Mouse (Mus musculus): ENCODE measurements around the gene Vmn1r1. TPM values are rescaled to one million over a fixed set of nuclear protein-coding genes. Genes with fewer than 3 reads are reported as not detected.

The Vmn1r1 gene
- polyA plus RNA-seq, 1 experiment from 2014 or later, result not detected

DNA sequence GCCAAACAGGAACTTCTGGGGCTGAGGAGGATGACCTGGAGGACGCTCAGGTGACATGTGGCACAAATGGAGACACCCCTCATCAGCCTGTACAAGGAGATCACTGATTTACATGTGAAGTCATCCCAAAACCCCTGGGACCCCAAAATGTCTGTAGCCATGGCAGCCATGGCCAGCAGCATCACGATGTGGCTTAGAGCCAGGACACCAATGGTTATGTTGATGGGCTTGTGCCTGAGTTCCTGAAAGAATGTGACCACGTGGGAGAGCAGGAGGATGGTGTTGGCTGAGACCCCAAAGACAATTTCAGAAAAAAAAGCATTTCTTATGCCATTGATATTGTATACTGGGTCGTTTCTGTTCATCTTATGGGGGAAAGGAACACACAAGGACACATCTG lies 6.6 kb downstream of the Vmn1r1 start:
- ATAC-seq (replicated peaks), result no peak
- 67% methylated on average over 4 of the region's 4 CpGs for WGBS
- no peak overlapping the region for H3K27ac ChIP-seq (replicated peaks)

DNA sequence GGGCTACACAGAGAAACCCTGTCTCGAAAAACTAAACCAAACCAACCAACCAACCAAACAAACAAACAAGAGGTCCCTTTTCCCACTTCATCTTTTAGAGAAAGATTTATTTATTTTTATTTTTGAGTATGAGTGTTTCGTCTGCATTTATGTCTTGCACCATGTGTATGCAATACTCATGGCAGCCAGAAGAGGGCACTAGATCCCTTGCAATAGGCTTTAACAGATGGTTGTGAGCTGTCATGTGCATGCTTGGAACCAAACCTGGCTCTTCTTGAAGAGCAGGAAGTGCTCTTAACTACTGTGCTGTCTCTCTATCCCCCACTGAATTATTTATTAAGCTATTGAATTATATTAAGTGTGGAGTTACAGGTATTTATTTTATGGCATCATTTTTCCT lies 14.3 kb downstream of the Vmn1r1 start:
- Histone ChIP-seq H3K27ac (replicated peaks) (no peak overlapping the region), H3K4me2 (replicated peaks) (no peak overlapping the region), H3K9me3 (no peaks in the 10 kb centered on the region), H3K36me3 (no peaks in the 10 kb centered on the region), H3K9ac (replicated peaks) (no peak overlapping the region), H3K27me3 (no peaks in the 10 kb centered on the region), H3K4me1 (no peaks in the 10 kb centered on the region), H3K4me3 (no peak overlapping the region)
- 80% methylated on average over 2 of the region's 2 CpGs for WGBS
- no peak for ATAC-seq (replicated peaks)

More for the DNA sequence above, 6.6 kb downstream of the Vmn1r1 start:
- Histone ChIP-seq H3K9ac (replicated peaks) (no peak overlapping the region), H3K4me3 (no peak overlapping the region), H3K4me2 (replicated peaks) (no peak overlapping the region), H3K36me3 (no peaks in the 10 kb centered on the region), H3K27me3 (no peaks in the 10 kb centered on the region), H3K9me3 (no peaks in the 10 kb centered on the region), H3K4me1 (no peaks in the 10 kb centered on the region)

DNA sequence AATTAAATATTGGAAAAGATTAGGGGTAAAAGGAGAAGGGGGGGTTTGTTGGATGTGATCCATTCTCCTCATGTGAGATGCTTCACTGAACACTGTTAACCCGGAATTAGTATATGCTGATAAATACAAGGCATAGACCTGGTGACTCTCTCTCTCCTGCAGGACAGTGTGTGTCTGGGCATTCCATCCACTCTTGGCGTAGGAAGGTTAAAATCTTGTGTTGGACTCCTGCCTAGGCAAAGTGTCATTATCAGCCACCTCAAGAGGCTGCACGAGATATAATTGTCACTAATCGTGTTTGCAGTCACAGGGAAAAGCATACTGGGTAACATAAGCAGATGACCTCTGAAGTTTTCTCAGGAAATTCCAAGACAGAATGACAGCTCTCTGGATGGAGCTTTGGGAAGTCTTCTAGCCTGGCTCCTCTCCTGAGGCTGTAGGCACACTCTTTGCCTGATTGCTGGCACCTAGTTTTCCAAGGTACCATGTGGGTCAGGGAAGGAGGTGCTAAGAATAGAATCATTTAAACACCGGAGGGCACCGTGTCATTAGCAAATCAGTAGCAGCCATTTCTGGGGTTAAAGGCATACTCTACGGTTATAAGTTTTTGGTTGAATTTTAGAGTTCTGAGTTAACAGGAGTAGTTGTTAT lies 15.3 kb downstream of the Vmn1r1 start:
- Histone ChIP-seq H3K36me3 (no peaks in the 10 kb centered on the region), H3K27me3 (no peaks in the 10 kb centered on the region), H3K4me2 (replicated peaks) (no peak overlapping the region), H3K4me1 (no peaks in the 10 kb centered on the region), H3K9ac (replicated peaks) (no peak overlapping the region), H3K27ac (replicated peaks) (no peak overlapping the region), H3K4me3 (no peak overlapping the region), H3K9me3 (no peaks in the 10 kb centered on the region)
- 67% methylated on average over 7 of the region's 7 CpGs for WGBS
- ATAC-seq (replicated peaks), result no peak

DNA sequence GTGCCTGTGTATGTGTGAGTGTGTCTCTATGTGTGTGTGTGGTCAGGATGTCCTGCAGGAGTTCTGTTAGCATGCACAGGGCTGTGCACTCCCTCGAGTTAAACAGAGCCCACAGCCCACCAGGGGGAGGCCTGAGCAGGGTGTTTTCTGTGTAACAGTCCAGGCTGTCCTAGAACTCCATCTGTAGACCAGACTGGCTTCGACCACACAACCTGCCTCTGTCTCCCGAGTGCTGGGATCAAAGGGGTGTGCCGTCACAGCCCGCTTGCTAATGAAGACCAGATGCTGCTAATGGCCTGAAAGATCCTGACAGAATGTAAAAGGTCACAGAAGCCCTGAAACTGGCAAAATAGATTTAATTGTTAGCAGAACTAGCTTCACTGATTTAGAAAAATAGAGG lies 18.7 kb downstream of the Vmn1r1 start:
- Histone ChIP-seq H3K4me3 (no peak overlapping the region), H3K4me1 (no peaks in the 10 kb centered on the region), H3K27me3 (no peaks in the 10 kb centered on the region), H3K9ac (replicated peaks) (no peak overlapping the region), H3K27ac (replicated peaks) (no peak overlapping the region), H3K9me3 (no peaks in the 10 kb centered on the region), H3K36me3 (no peaks in the 10 kb centered on the region), H3K4me2 (replicated peaks) (no peak overlapping the region)
- 43% methylated on average over 5 of the region's 5 CpGs for whole genome bisulfite sequencing
- ATAC-seq (replicated peaks), result no peak

- Histone ChIP-seq H3K27ac (replicated peaks) (no peak overlapping the region), H3K4me2 (replicated peaks) (no peak overlapping the region), H3K9me3 (no peaks in the 10 kb centered on the region), H3K36me3 (no peaks in the 10 kb centered on the region), H3K9ac (replicated peaks) (no peak overlapping the region), H3K4me1 (peaks cover 2% of the 10 kb centered on the region; the same call in 1 of the 2 replicates), H3K4me3 (no peak overlapping the region), H3K27me3 (no peaks in the 10 kb centered on the region)
- 76% methylated on average over 8 of the region's 8 CpGs for WGBS
- ATAC-seq (replicated peaks), result no peak
Measured at GRCm38 (mm10) chr1:182143288-182143687, 21.0 kb downstream of the Vmn1r1 start.

GRCm38 (mm10) chr1:182142725-182143124 lies 21.6 kb downstream of the Vmn1r1 start:
- H3K4me3 ChIP-seq, result no peak overlapping the region
- H3K4me1 ChIP-seq, result peaks cover 2% of the 10 kb centered on the region; the same call in 1 of the 2 replicates
- H3K27me3 ChIP-seq, result no peaks in the 10 kb centered on the region
- H3K9me3 ChIP-seq, result no peaks in the 10 kb centered on the region
- no peak overlapping the region for H3K4me2 ChIP-seq (replicated peaks)
- H3K9ac ChIP-seq (replicated peaks), result no peak overlapping the region
- 95% methylated on average over 13 of the region's 13 CpGs for WGBS
- H3K27ac ChIP-seq (replicated peaks), result no peak overlapping the region
- no peak for ATAC-seq (replicated peaks)
- H3K36me3 ChIP-seq, result no peaks in the 10 kb centered on the region

GRCm38 (mm10) chr1:182140370-182140769 lies 23.9 kb downstream of the Vmn1r1 start:
- no peaks in the 10 kb centered on the region for H3K27me3 ChIP-seq
- no peak overlapping the region for H3K4me3 ChIP-seq
- peak; percentile 79; the same call in 1 of the 2 replicates for ATAC-seq (replicated peaks)
- no peaks in the 10 kb centered on the region for H3K9me3 ChIP-seq
- H3K9ac ChIP-seq (replicated peaks), result no peak overlapping the region
- H3K4me1 ChIP-seq, result peaks cover 2% of the 10 kb centered on the region; the same call in 1 of the 2 replicates
- no peak overlapping the region for H3K4me2 ChIP-seq (replicated peaks)
- H3K27ac ChIP-seq (replicated peaks), result no peak overlapping the region
- under 1% methylated on average over 6 of the region's 6 CpGs for WGBS
- no peaks in the 10 kb centered on the region for H3K36me3 ChIP-seq

GRCm38 (mm10) chr1:182139937-182140336 lies 24.3 kb downstream of the Vmn1r1 start:
- Histone ChIP-seq H3K4me3 (no peak overlapping the region), H3K27ac (replicated peaks) (no peak overlapping the region), H3K9ac (replicated peaks) (no peak overlapping the region), H3K36me3 (no peaks in the 10 kb centered on the region), H3K4me2 (replicated peaks) (no peak overlapping the region), H3K4me1 (peaks cover 2% of the 10 kb centered on the region; the same call in 1 of the 2 replicates), H3K9me3 (no peaks in the 10 kb centered on the region), H3K27me3 (no peaks in the 10 kb centered on the region)
- 39% methylated on average over 9 of the region's 9 CpGs for WGBS
- ATAC-seq (replicated peaks), result 0 out of 2 replicates have a peak, but pooled peaks have one; percentile 53

DNA sequence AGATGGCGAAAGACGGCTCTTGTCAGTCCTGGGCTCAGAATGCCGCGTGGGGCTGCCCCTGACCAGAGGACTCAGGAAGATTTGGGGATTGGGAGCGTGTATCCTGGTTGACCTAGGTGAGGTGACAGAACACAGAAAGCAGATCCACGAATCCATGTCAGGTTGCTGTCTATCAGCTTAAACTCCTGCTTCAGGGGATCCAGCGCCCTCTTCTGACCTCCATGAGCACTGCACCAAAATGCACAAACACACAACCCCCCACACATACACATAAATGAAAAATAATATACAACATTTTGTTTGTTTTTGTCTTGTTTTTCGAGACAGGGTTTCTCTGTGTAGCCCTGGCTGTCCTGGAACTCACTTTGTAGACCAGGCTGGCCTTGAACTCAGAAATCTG lies 26.1 kb downstream of the Vmn1r1 start:
- peaks cover 2% of the 10 kb centered on the region; the same call in 1 of the 2 replicates for H3K4me1 ChIP-seq
- no peak overlapping the region for H3K4me3 ChIP-seq
- no peak overlapping the region for H3K4me2 ChIP-seq (replicated peaks)
- 79% methylated on average over 8 of the region's 8 CpGs for WGBS
- H3K9ac ChIP-seq (replicated peaks), result no peak overlapping the region
- H3K27me3 ChIP-seq, result no peaks in the 10 kb centered on the region
- H3K36me3 ChIP-seq, result no peaks in the 10 kb centered on the region
- no peak for ATAC-seq (replicated peaks)
- H3K27ac ChIP-seq (replicated peaks), result no peak overlapping the region
- no peaks in the 10 kb centered on the region for H3K9me3 ChIP-seq

GRCm38 (mm10) chr1:182137204-182138125 lies 26.8 kb downstream of the Vmn1r1 start:
- Histone ChIP-seq H3K27me3 (no peaks in the 10 kb centered on the region), H3K4me3 (no peak overlapping the region), H3K36me3 (peaks cover 5% of the 10 kb centered on the region), H3K4me1 (peaks cover 2% of the 10 kb centered on the region; the same call in 1 of the 2 replicates), H3K27ac (replicated peaks) (no peak overlapping the region), H3K9me3 (no peaks in the 10 kb centered on the region), H3K4me2 (replicated peaks) (no peak overlapping the region), H3K9ac (replicated peaks) (no peak overlapping the region)
- no peak for ATAC-seq (replicated peaks)
- WGBS, result 74% methylated on average over 28 of the region's 28 CpGs

GRCm38 (mm10) chr1:182130830-182131229 lies 33.5 kb downstream of the Vmn1r1 start:
- Histone ChIP-seq H3K4me1 (peaks cover 12% of the 10 kb centered on the region), H3K27me3 (no peaks in the 10 kb centered on the region), H3K9ac (replicated peaks) (no peak overlapping the region), H3K27ac (replicated peaks) (no peak overlapping the region), H3K9me3 (no peaks in the 10 kb centered on the region), H3K4me3 (no peak overlapping the region), H3K36me3 (peaks cover 20% of the 10 kb centered on the region), H3K4me2 (replicated peaks) (no peak overlapping the region)
- WGBS, result 55% methylated on average over 2 of the region's 2 CpGs
- ATAC-seq (replicated peaks), result no peak

- 0 out of 2 replicates have a peak, but pooled peaks cover 7% of the 10 kb centered on the region for H3K36me3 ChIP-seq
- H3K4me1 ChIP-seq, result peaks cover 22% of the 10 kb centered on the region
- peak overlapping the region; percentile 59 for H3K4me2 ChIP-seq (replicated peaks)
- peak; percentile 96 for ATAC-seq (replicated peaks)
- under 1% methylated on average over 33 of the region's 33 CpGs for WGBS
- H3K27ac ChIP-seq (replicated peaks), result peak overlapping the region; percentile 83
- H3K9ac ChIP-seq (replicated peaks), result peak overlapping the region; percentile 77
- H3K27me3 ChIP-seq, result no peaks in the 10 kb centered on the region
- H3K9me3 ChIP-seq, result no peaks in the 10 kb centered on the region
- peak overlapping the region; percentile 99 for H3K4me3 ChIP-seq
Measured at GRCm38 (mm10) chr1:182124924-182125368, 39.3 kb downstream of the Vmn1r1 start.
